Mouse (Mus musculus) hindbrain, embryonic 16.5 days (tissue): ENCODE data around the gene Plcd3. TPM values are rescaled to one million over a fixed set of nuclear protein-coding genes. Genes with fewer than 3 reads are reported as not detected.

Source experiments
- ATAC-seq: fragments of 200-750 bp; cut with Nextera tagmentation; 2 replicates; pipeline ENCODE4 v1.8.0; 2017; ENCODE audit warnings: moderate TSS enrichment, moderate library complexity
- H3K27ac ChIP-seq: fragments of 300-500 bp; sonication (generic); 2 replicates; pipeline ENCODE4 v1.5.1; 2014; ENCODE audit warnings: low read depth, mild to moderate bottlenecking, control low read depth, low read length, moderate library complexity
- H3K27me3 ChIP-seq: fragments of 300-500 bp; sonication (generic); replicated peaks from 2 replicates; pipeline ENCODE4 v1.6.1; 2014; ENCODE audit warnings: low read length; ENCODE audit not compliant: control insufficient read depth, insufficient read depth
- H3K36me3 ChIP-seq: fragments of 300-500 bp; sonication (generic); 2 replicates; pipeline ENCODE4 v1.6.1; 2014; ENCODE audit warnings: mild to moderate bottlenecking, low read length, moderate library complexity, mixed read lengths; ENCODE audit not compliant: control insufficient read depth, insufficient read depth
- H3K4me1 ChIP-seq: fragments of 300-500 bp; sonication (generic); 2 replicates; pipeline ENCODE4 v1.6.1; 2014; ENCODE audit warnings: low read depth, low read length; ENCODE audit not compliant: control insufficient read depth, insufficient read depth
- H3K4me2 ChIP-seq: fragments of 300-500 bp; sonication (generic); 2 replicates; pipeline ENCODE4 v1.6.1; 2014; ENCODE audit warnings: mild to moderate bottlenecking, low read length, control low read depth, moderate library complexity
- H3K4me3 ChIP-seq: fragments of 300-500 bp; sonication (generic); 2 replicates; pipeline ENCODE4 v1.5.1; 2014; ENCODE audit warnings: mild to moderate bottlenecking, low read length, control low read depth, moderate library complexity
- H3K9ac ChIP-seq: fragments of 300-500 bp; sonication (generic); 2 replicates; pipeline ENCODE4 v1.6.1; 2014; ENCODE audit warnings: low read depth, mild to moderate bottlenecking, control low read depth, low read length, moderate library complexity
- H3K9me3 ChIP-seq: fragments of 300-500 bp; sonication (generic); 2 replicates; pipeline ENCODE4 v1.6.1; 2014; ENCODE audit warnings: mild to moderate bottlenecking, low read length, moderate library complexity; ENCODE audit not compliant: control insufficient read depth
- WGBS: fragments of 180-500 bp; shearing (Covaris S2); extraction: QIAGEN DNeasy Blood & Tissue Kit; methylation state at CpG from one replicate; pipeline ENCODE4 v1.1.7; 2014; 5-methylcytosine and 5-hydroxymethylcytosine counted together
- polyA plus RNA-seq: library from polyadenylated mRNA; unstranded; fragments of >200 nt; fragmentation: Nextera tagmentation; extraction: Ambion mirVana; gene quantifications from 2 replicates; pipeline ENCODE4 v1.2.1, GENCODE M21; 2015

The Plcd3 gene
- polyA plus RNA-seq, 1 experiment from 2014 or later, result 4.9 TPM

GRCm38 (mm10) chr11:103102725-103103349, 1.4 kb upstream of the Plcd3 start:
- Histone ChIP-seq H3K4me3 (peak overlapping the region; percentile 49), H3K27ac (0 out of 2 replicates have a peak overlapping the region, but pooled peaks have one; percentile 3), H3K36me3 (no peaks in the 10 kb centered on the region), H3K9me3 (no peaks in the 10 kb centered on the region), H3K27me3 (peaks cover 9% of the 10 kb centered on the region; the same call in 1 of the 2 replicates), H3K4me2 (peak overlapping the region; percentile 76), H3K9ac (peak overlapping the region; percentile 62), H3K4me1 (peaks cover 16% of the 10 kb centered on the region)
- WGBS, result under 1% methylated on average over 35 of the region's 35 CpGs
- peak; percentile 89 for ATAC-seq

- no peaks in the 10 kb centered on the region for H3K9me3 ChIP-seq
- H3K27ac ChIP-seq, result no peak overlapping the region
- WGBS, result 3% methylated on average over 30 of the region's 30 CpGs
- peaks cover 9% of the 10 kb centered on the region; the same call in 1 of the 2 replicates for H3K27me3 ChIP-seq
- H3K4me1 ChIP-seq, result peaks cover 16% of the 10 kb centered on the region
- peak overlapping the region; percentile 41 for H3K9ac ChIP-seq
- peak; percentile 31 for ATAC-seq
- peak overlapping the region; percentile 49 for H3K4me3 ChIP-seq
- peak overlapping the region; percentile 76 for H3K4me2 ChIP-seq
- no peaks in the 10 kb centered on the region for H3K36me3 ChIP-seq
Observed at GRCm38 (mm10) chr11:103101866-103102501, 526 bp upstream of the Plcd3 start.

- ATAC-seq, result no peak
Observed at GRCm38 (mm10) chr11:103100361-103100760, 1.1 kb downstream of the Plcd3 start.

GRCm38 (mm10) chr11:103099352-103099940, 2.0 kb downstream of the Plcd3 start:
- H3K27ac ChIP-seq, result no peak overlapping the region
- H3K9me3 ChIP-seq, result no peaks in the 10 kb centered on the region
- peaks cover 16% of the 10 kb centered on the region for H3K4me1 ChIP-seq
- no peaks in the 10 kb centered on the region for H3K36me3 ChIP-seq
- no peak overlapping the region for H3K9ac ChIP-seq
- H3K27me3 ChIP-seq, result peaks cover 9% of the 10 kb centered on the region; the same call in 1 of the 2 replicates
- no peak overlapping the region for H3K4me3 ChIP-seq
- no peak overlapping the region for H3K4me2 ChIP-seq
- WGBS, result 55% methylated on average over 12 of the region's 12 CpGs
- ATAC-seq, result no peak

More at GRCm38 (mm10) chr11:103100361-103100760, 1.1 kb downstream of the Plcd3 start:
- Histone ChIP-seq H3K9ac (no peak overlapping the region), H3K36me3 (no peaks in the 10 kb centered on the region), H3K27ac (no peak overlapping the region), H3K4me2 (no peak overlapping the region), H3K4me1 (peaks cover 16% of the 10 kb centered on the region), H3K27me3 (peaks cover 9% of the 10 kb centered on the region; the same call in 1 of the 2 replicates), H3K4me3 (no peak overlapping the region), H3K9me3 (no peaks in the 10 kb centered on the region)
- 75% methylated on average over 8 of the region's 8 CpGs for WGBS

- 65% methylated on average over 11 of the region's 11 CpGs for WGBS
- Histone ChIP-seq H3K4me2 (no peak overlapping the region), H3K27me3 (peaks cover 9% of the 10 kb centered on the region; the same call in 1 of the 2 replicates), H3K9ac (no peak overlapping the region), H3K4me1 (peaks cover 16% of the 10 kb centered on the region), H3K36me3 (no peaks in the 10 kb centered on the region), H3K4me3 (no peak overlapping the region), H3K9me3 (no peaks in the 10 kb centered on the region), H3K27ac (no peak overlapping the region)
- ATAC-seq, result no peak
Observed at GRCm38 (mm10) chr11:103098531-103099190, 2.8 kb downstream of the Plcd3 start.

GRCm38 (mm10) chr11:103096979-103097894, 4.2 kb downstream of the Plcd3 start:
- H3K27ac ChIP-seq, result no peak overlapping the region
- H3K4me3 ChIP-seq, result no peak overlapping the region
- no peak overlapping the region for H3K4me2 ChIP-seq
- peaks cover 7% of the 10 kb centered on the region for H3K4me1 ChIP-seq
- H3K27me3 ChIP-seq, result peaks cover 9% of the 10 kb centered on the region; the same call in 1 of the 2 replicates
- no peak for ATAC-seq
- H3K9me3 ChIP-seq, result no peaks in the 10 kb centered on the region
- H3K36me3 ChIP-seq, result no peaks in the 10 kb centered on the region
- H3K9ac ChIP-seq, result no peak overlapping the region
- WGBS, result 36% methylated on average over 22 of the region's 22 CpGs

- no peak overlapping the region for H3K9ac ChIP-seq
- 93% methylated on average over 6 of the region's 6 CpGs for WGBS
- H3K4me2 ChIP-seq, result no peak overlapping the region
- no peak overlapping the region for H3K27ac ChIP-seq
- H3K36me3 ChIP-seq, result no peaks in the 10 kb centered on the region
- no peaks in the 10 kb centered on the region for H3K9me3 ChIP-seq
- ATAC-seq, result no peak
- H3K27me3 ChIP-seq, result peaks cover 9% of the 10 kb centered on the region; the same call in 1 of the 2 replicates
- H3K4me1 ChIP-seq, result no peaks in the 10 kb centered on the region; the same call in 1 of the 2 replicates
- no peak overlapping the region for H3K4me3 ChIP-seq
Observed at GRCm38 (mm10) chr11:103095801-103096200, 5.7 kb downstream of the Plcd3 start.

GRCm38 (mm10) chr11:103095107-103095670, 6.3 kb downstream of the Plcd3 start:
- 55% methylated on average over 9 of the region's 9 CpGs for WGBS
- Histone ChIP-seq H3K9me3 (no peaks in the 10 kb centered on the region), H3K4me3 (no peak overlapping the region), H3K27ac (no peak overlapping the region), H3K36me3 (no peaks in the 10 kb centered on the region), H3K4me2 (no peak overlapping the region), H3K27me3 (0 out of 2 replicates have a peak, but pooled peaks cover 6% of the 10 kb centered on the region), H3K4me1 (no peaks in the 10 kb centered on the region), H3K9ac (no peak overlapping the region)
- no peak for ATAC-seq
